ENCODE assay signal across 9 mouse cellular contexts in the genomic region with DNA sequence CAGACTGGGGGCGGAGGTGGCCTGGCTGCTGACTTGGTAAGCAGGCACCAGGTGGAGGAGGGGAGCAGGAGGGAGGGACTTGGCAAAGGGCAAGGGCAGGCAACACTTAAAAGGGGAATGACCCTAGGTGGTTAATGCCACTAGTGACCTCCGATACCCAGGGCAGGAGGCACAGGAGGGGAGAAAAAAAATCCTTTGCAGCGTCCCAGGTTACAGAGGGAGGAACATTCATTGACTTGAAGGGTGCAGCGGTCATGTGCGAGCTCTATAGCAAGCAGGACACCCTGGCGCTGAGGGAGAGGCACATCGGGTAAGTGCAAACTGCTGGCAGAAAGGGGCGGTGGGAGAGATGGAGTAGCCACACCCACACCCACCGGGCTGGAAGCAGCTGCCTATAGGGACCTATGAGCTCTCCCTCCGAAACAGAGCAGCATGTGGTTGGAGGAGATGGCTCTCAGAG. TPM values are rescaled to one million over a fixed set of nuclear protein-coding genes. Genes with fewer than 3 reads are reported as not detected.
DNase-seq lines count a peak whose midpoint lies in the region; ATAC-seq and TF ChIP-seq lines count a peak whose summit lies in the region.
"Had no signal": no experiment of that assay in that cellular context is flagged by ENCODE, and none has a peak within 500 bp of the region (broad histone marks: within the 10 kb centered on the region; RNA-seq: fewer than 3 reads in every experiment).

Gene Etnppl, plus strand, starts transcription at position 10 of the 460 bp plus-strand sequence.

- TF ChIP-seq POLR2A in cortical plate, adult 2 months (IDR thresholded peaks at IDR 0.05; ENCODE audit: extremely low read depth, insufficient read depth, low read length): 0 out of 2 replicates have a peak, but pooled peaks have one; percentile 21

- intact Hi-C loops in heart, postnatal 14 days (cut with DNase I): no loop called here

- H3K4me2 ChIP-seq in hindbrain, embryonic 15.5 days: peak within 1 kb of the TSS; percentile 47
- peak within 1 kb of the TSS; percentile 29 for H3K4me2 ChIP-seq in liver, embryonic 12.5 days

- peaks cover 7% of the 10 kb centered on the region for H3K4me1 ChIP-seq in heart, embryonic 10.5 days
- no peaks in the 10 kb centered on the region for H3K4me1 ChIP-seq in cortical plate, adult 2 months (ENCODE audit: control insufficient read depth, insufficient read depth, low read length)
- H3K4me1 ChIP-seq in hindbrain, embryonic 15.5 days (replicated peaks): peaks cover 4% of the 10 kb centered on the region; the same call in 1 of the 2 replicates
- H3K4me1 ChIP-seq in liver, embryonic 12.5 days: no peaks in the 10 kb centered on the region

- no peak for DNase-seq in heart, embryonic 10.5 days (ENCODE audit: low spot score)
- no peak for DNase-seq in heart, postnatal 14 days
- DNase-seq in gastrocnemius, postnatal 4 days (ENCODE audit: low spot score in 2 of 2): no peak
- DNase-seq in spleen, adult 18-20 months: no peak

- WGBS in heart, embryonic 10.5 days: 5% methylated on average over 10 of the region's 10 CpGs
- 9% methylated on average over 10 of the region's 10 CpGs for WGBS in hindbrain, embryonic 15.5 days
- 8% methylated on average over 10 of the region's 10 CpGs for WGBS in liver, embryonic 12.5 days (ENCODE audit: insufficient replicate concordance)

- TF ChIP-seq CTCF in cortical plate, adult 2 months (IDR thresholded peaks at IDR 0.05; ENCODE audit: extremely low read depth, insufficient read depth, low read length): no peak

- no peaks in the 10 kb centered on the region for H3K9me3 ChIP-seq in heart, embryonic 10.5 days
- H3K9me3 ChIP-seq in hindbrain, embryonic 15.5 days: no peaks in the 10 kb centered on the region
- H3K9me3 ChIP-seq in liver, embryonic 12.5 days (replicated peaks): no peaks in the 10 kb centered on the region

- H3K36me3 ChIP-seq in heart, embryonic 10.5 days: no peaks in the 10 kb centered on the region
- H3K36me3 ChIP-seq in hindbrain, embryonic 15.5 days: no peaks in the 10 kb centered on the region
- H3K36me3 ChIP-seq in liver, embryonic 12.5 days: no peaks in the 10 kb centered on the region

- peak within 1 kb of the TSS; percentile 52 for H3K4me3 ChIP-seq in heart, embryonic 10.5 days
- H3K4me3 ChIP-seq in cortical plate, adult 2 months (ENCODE audit: insufficient read depth, low read length): peak within 1 kb of the TSS; percentile 46
- peak within 1 kb of the TSS; percentile 16; the same call in 1 of the 2 replicates for H3K4me3 ChIP-seq in hindbrain, embryonic 15.5 days
- H3K4me3 ChIP-seq in liver, embryonic 12.5 days: no peak within 1 kb of the TSS

- no peak within 1 kb of the TSS for H3K27ac ChIP-seq in heart, embryonic 10.5 days
- H3K27ac ChIP-seq in cortical plate, adult 2 months (ENCODE audit: insufficient read depth, low read length): 0 out of 2 replicates have a peak within 1 kb of the TSS, but pooled peaks have one; percentile 62
- no peak within 1 kb of the TSS for H3K27ac ChIP-seq in hindbrain, embryonic 15.5 days (replicated peaks)
- no peak within 1 kb of the TSS for H3K27ac ChIP-seq in liver, embryonic 12.5 days

- H3K9ac ChIP-seq in hindbrain, embryonic 15.5 days: 0 out of 2 replicates have a peak within 1 kb of the TSS, but pooled peaks have one; percentile 16
- no peak within 1 kb of the TSS for H3K9ac ChIP-seq in liver, embryonic 12.5 days

- no peak for ATAC-seq in hindbrain, embryonic 15.5 days (ENCODE audit: low FRiP score, low read depth)
- ATAC-seq in liver, embryonic 12.5 days: no peak
- no peak for ATAC-seq in inflammation-experienced regulatory T-cells, adult 6 months

- peaks cover 31% of the 10 kb centered on the region for H3K27me3 ChIP-seq in heart, embryonic 10.5 days (ENCODE audit: insufficient read depth, poor library complexity, severe bottlenecking)
- H3K27me3 ChIP-seq in hindbrain, embryonic 15.5 days: no peaks in the 10 kb centered on the region
- peaks cover 26% of the 10 kb centered on the region for H3K27me3 ChIP-seq in liver, embryonic 12.5 days (replicated peaks)

RNA-seq across cellular contexts. Expression of gene Etnppl, which starts in this region (rescaled TPM):
- not detected in 2 replicates for polyA plus RNA-seq in heart, embryonic 10.5 days (2016; fragmentation: Nextera tagmentation; extraction: Ambion mirVana)
- total RNA-seq in heart, postnatal 14 days (2021): not detected
- 19.7 and 22.5 TPM in 2 replicates for polyA plus RNA-seq in cortical plate, adult 2 months (2012; rRNA removed)
- not detected in 2 replicates for polyA plus RNA-seq in hindbrain, embryonic 15.5 days (2015; fragmentation: Nextera tagmentation; extraction: Ambion mirVana)
- polyA plus RNA-seq in liver, embryonic 12.5 days (2016; fragmentation: Nextera tagmentation; extraction: Ambion mirVana): not detected in 2 replicates
- under 1 TPM in 1 of 3 experiments, not detected in 2; 0.27 TPM for polyA plus RNA-seq in inflammation-experienced regulatory T-cells, adult 6 months (2017; shearing (Covaris generic))
- total RNA-seq in gastrocnemius, postnatal 4 days (2021): under 1 TPM in 1 of 2 experiments, not detected in 1; 0.16 TPM
- polyA plus RNA-seq: testis, adult 2 months had no signal

Comparison
In these comparisons a context has a peak if more than half of its experiments do, and no peak if none do; other contexts are left out.
1. RNA of gene Etnppl (polyA plus RNA-seq): 19.7 to 22.5 TPM in cortical plate, adult 2 months; 0.27 TPM in inflammation-experienced regulatory T-cells, adult 6 months, not detected in hindbrain, embryonic 15.5 days, not detected in heart, embryonic 10.5 days and not detected in liver, embryonic 12.5 days; every median in the first group is over 10 times any median in the second.